In the genomic region with DNA sequence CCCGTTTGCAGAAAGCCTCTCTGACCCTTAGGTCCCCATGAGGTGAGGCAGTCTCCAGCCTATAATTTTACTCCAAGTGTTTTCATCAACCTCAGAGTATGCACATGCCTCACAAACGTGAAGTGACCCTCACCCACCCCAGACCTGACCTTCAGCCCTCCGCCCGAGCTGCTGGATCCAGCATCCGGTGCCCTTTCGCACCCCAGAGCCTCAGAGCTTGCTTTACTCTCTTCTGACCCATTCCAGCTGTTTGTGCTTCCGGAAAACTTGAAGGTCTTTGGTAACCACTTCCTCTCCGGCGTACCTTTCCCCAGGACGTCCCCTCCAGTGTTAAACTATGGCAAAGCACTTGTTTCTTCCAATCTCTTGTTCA, we compare ENCODE assay signal across 8 mouse cellular contexts. TPM values are rescaled to one million over a fixed set of nuclear protein-coding genes. Genes with fewer than 3 reads are reported as not detected.
DNase-seq lines count a peak whose midpoint lies in the region; ATAC-seq and TF ChIP-seq lines count a peak whose summit lies in the region.

No protein-coding gene starts in this region.

- no peak for DNase-seq in heart, postnatal 4 days
- DNase-seq in MEL (ENCODE audit: low read depth, low spot score), result peak; percentile 61
- DNase-seq in liver, adult 2 months (ENCODE audit: extremely low read depth, low read depth, low spot score), result no peak
- no peak for DNase-seq in left cerebral cortex, adult 8-10 months (ENCODE audit: low spot score in 2 of 2)
- DNase-seq in cerebellum, postnatal 4 days (ENCODE audit: low spot score in 2 of 2), result no peak

- no peak; the same call in 1 of the 2 replicates for ATAC-seq in heart, embryonic 12.5 days (ENCODE audit: insufficient number of reproducible peaks, low FRiP score)
- peak; percentile 17; the same call in 1 of the 2 replicates for ATAC-seq in hindbrain, embryonic 12.5 days (ENCODE audit: low FRiP score)
- peak; percentile 5; the same call in 1 of the 2 replicates for ATAC-seq in neural tube, embryonic 15.5 days (ENCODE audit: low FRiP score)

- peak overlapping the region; percentile 98 for H3K4me2 ChIP-seq in heart, embryonic 12.5 days
- H3K4me2 ChIP-seq in hindbrain, embryonic 12.5 days (replicated peaks), result peak overlapping the region; percentile 94
- peak overlapping the region; percentile 96 for H3K4me2 ChIP-seq in neural tube, embryonic 15.5 days

- peaks cover 12% of the 10 kb centered on the region for H3K79me2 ChIP-seq in MEL (ENCODE audit: control insufficient read depth, insufficient read depth, low read length, poor library complexity)
- no peaks in the 10 kb centered on the region for H3K79me2 ChIP-seq in liver, adult 2 months (ENCODE audit: control insufficient read depth, insufficient read depth, low read length)

- no peak for TF ChIP-seq POLR2A in MEL (IDR thresholded peaks at IDR 0.05; ENCODE audit: control insufficient read depth in 1 of 2, insufficient read depth in 1 of 2, low read depth in 1 of 2, low read length in 2 of 2, poor library complexity in 1 of 2)
- TF ChIP-seq POLR2A in liver, adult 2 months (IDR thresholded peaks at IDR 0.05; ENCODE audit: extremely low read depth, insufficient read depth, low read length), result no peak

- H3K4me3 ChIP-seq in heart, embryonic 12.5 days, result peak overlapping the region; percentile 88
- peak overlapping the region; percentile 75 to 87 for H3K4me3 ChIP-seq in MEL (ENCODE audit: control insufficient read depth in 1 of 2, insufficient read depth in 1 of 2, low read depth in 2 of 2, low read length in 2 of 2)
- peak overlapping the region; percentile 76 for H3K4me3 ChIP-seq in hindbrain, embryonic 12.5 days
- H3K4me3 ChIP-seq in liver, adult 2 months (ENCODE audit: insufficient read depth, low read depth, low read length), result peak overlapping the region; percentile 70; the same call in 1 of the 2 replicates
- H3K4me3 ChIP-seq in neural tube, embryonic 15.5 days (replicated peaks), result peak overlapping the region; percentile 78

- H3K4me1 ChIP-seq in heart, embryonic 12.5 days (replicated peaks), result peaks cover 34% of the 10 kb centered on the region
- peaks cover 4 to 20% of the 10 kb centered on the region in 2 experiments; a peak in 3 of 4 replicates for H3K4me1 ChIP-seq in MEL (ENCODE audit: control insufficient read depth in 1 of 2, insufficient read depth in 2 of 2, low read length in 2 of 2)
- peaks cover 15% of the 10 kb centered on the region for H3K4me1 ChIP-seq in hindbrain, embryonic 12.5 days
- peaks cover 5% of the 10 kb centered on the region for H3K4me1 ChIP-seq in liver, adult 2 months (ENCODE audit: control insufficient read depth, insufficient read depth, low read length)
- peaks cover 14% of the 10 kb centered on the region for H3K4me1 ChIP-seq in neural tube, embryonic 15.5 days

- H3K27ac ChIP-seq in heart, embryonic 12.5 days (ENCODE audit: poor library complexity, severe bottlenecking), result peak overlapping the region; percentile 55; the same call in 1 of the 2 replicates
- peak overlapping the region; percentile 66 for H3K27ac ChIP-seq in MEL (ENCODE audit: control insufficient read depth, low read depth, low read length)
- H3K27ac ChIP-seq in hindbrain, embryonic 12.5 days, result no peak overlapping the region
- peak overlapping the region; percentile 48 for H3K27ac ChIP-seq in liver, adult 2 months (replicated peaks; ENCODE audit: insufficient read depth, low read depth, low read length)
- H3K27ac ChIP-seq in neural tube, embryonic 15.5 days (replicated peaks), result no peak overlapping the region

- H3K9ac ChIP-seq in heart, embryonic 12.5 days, result peak overlapping the region; percentile 77
- H3K9ac ChIP-seq in MEL (ENCODE audit: control insufficient read depth, low read depth, low read length, poor library complexity, severe bottlenecking), result peak overlapping the region; percentile 92
- peak overlapping the region; percentile 79; the same call in 1 of the 2 replicates for H3K9ac ChIP-seq in hindbrain, embryonic 12.5 days
- peak overlapping the region; percentile 64 for H3K9ac ChIP-seq in liver, adult 2 months (ENCODE audit: low read depth, low read length)
- peak overlapping the region; percentile 51 for H3K9ac ChIP-seq in neural tube, embryonic 15.5 days (replicated peaks)

- no peak for TF ChIP-seq CTCF in MEL (IDR thresholded peaks at IDR 0.05 in 2 of 3, conservative IDR thresholded peaks at IDR 0.05 in 1 of 3; ENCODE audit: control insufficient read depth in 1 of 3, insufficient read depth in 1 of 3, low read depth in 2 of 3, low read length in 3 of 3, poor library complexity in 1 of 3, severe bottlenecking in 1 of 3)
- TF ChIP-seq CTCF in liver, adult 2 months (IDR thresholded peaks at IDR 0.05; ENCODE audit: low read depth, low read length), result no peak

- 20% methylated on average over 10 of the region's 10 CpGs for WGBS in heart, embryonic 12.5 days
- 24% methylated on average over 10 of the region's 10 CpGs for WGBS in hindbrain, embryonic 12.5 days
- WGBS in liver, adult 2 months, result 14% methylated on average over 10 of the region's 10 CpGs
- 31% methylated on average over 10 of the region's 10 CpGs for WGBS in neural tube, embryonic 15.5 days

- no peaks in the 10 kb centered on the region for H3K9me3 ChIP-seq in heart, embryonic 12.5 days (replicated peaks)
- H3K9me3 ChIP-seq in MEL (replicated peaks; ENCODE audit: insufficient read depth, low read length), result no peaks in the 10 kb centered on the region
- no peaks in the 10 kb centered on the region for H3K9me3 ChIP-seq in hindbrain, embryonic 12.5 days (replicated peaks)
- no peaks in the 10 kb centered on the region for H3K9me3 ChIP-seq in neural tube, embryonic 15.5 days (replicated peaks)

- no peak for TF ChIP-seq EP300 in MEL (IDR thresholded peaks at IDR 0.05; ENCODE audit: low read depth in 1 of 2, low read length in 2 of 2)

- peaks cover 7% of the 10 kb centered on the region; the same call in 1 of the 2 replicates for H3K36me3 ChIP-seq in heart, embryonic 12.5 days
- H3K36me3 ChIP-seq in MEL (ENCODE audit: control insufficient read depth in 1 of 2, insufficient read depth in 2 of 2, low read length in 2 of 2), result peaks cover 0 to 23% of the 10 kb centered on the region in 2 experiments; a peak in 2 of 4 replicates
- peaks cover under 1% of the 10 kb centered on the region; the same call in 1 of the 2 replicates for H3K36me3 ChIP-seq in hindbrain, embryonic 12.5 days
- H3K36me3 ChIP-seq in liver, adult 2 months (ENCODE audit: control insufficient read depth, insufficient read depth, low read length), result no peaks in the 10 kb centered on the region
- H3K36me3 ChIP-seq in neural tube, embryonic 15.5 days, result no peaks in the 10 kb centered on the region

- TF ChIP-seq RAD21 in MEL (IDR thresholded peaks at IDR 0.05; ENCODE audit: low read depth, low read length), result no peak

- H3K27me3 ChIP-seq in heart, embryonic 12.5 days (replicated peaks), result no peaks in the 10 kb centered on the region
- H3K27me3 ChIP-seq in MEL (ENCODE audit: control insufficient read depth in 1 of 2, insufficient read depth in 2 of 2, low read length in 2 of 2), result no peaks in the 10 kb centered on the region; a peak in 1 of 4 replicates
- H3K27me3 ChIP-seq in hindbrain, embryonic 12.5 days, result no peaks in the 10 kb centered on the region
- no peaks in the 10 kb centered on the region for H3K27me3 ChIP-seq in liver, adult 2 months (ENCODE audit: control insufficient read depth, insufficient read depth, low read length)
- H3K27me3 ChIP-seq in neural tube, embryonic 15.5 days (replicated peaks), result no peaks in the 10 kb centered on the region; the same call in 1 of the 2 replicates

TF ChIP-seq in MEL, 35 proteins besides CTCF, POLR2A, EP300 and RAD21:
- TF ChIP-seq E2F4 (IDR thresholded peaks at IDR 0.05; ENCODE audit: borderline replicate concordance, low read depth, low read length) (no peak), USF2 (IDR thresholded peaks at IDR 0.05; ENCODE audit: borderline replicate concordance in 1 of 2, insufficient read depth in 1 of 2, low read depth in 1 of 2, low read length in 2 of 2) (no peak), HCFC1 (IDR thresholded peaks at IDR 0.05; ENCODE audit: low read depth, low read length) (0 out of 2 replicates have a peak, but pooled peaks have one; percentile 3), MXI1 (IDR thresholded peaks at IDR 0.05; ENCODE audit: low read depth, low read length) (no peak), GABPA (IDR thresholded peaks at IDR 0.05; ENCODE audit: low read depth, low read length) (no peak), ZC3H11A (IDR thresholded peaks at IDR 0.05; ENCODE audit: low read depth, low read length) (no peak), ZKSCAN1 (IDR thresholded peaks at IDR 0.05; ENCODE audit: low read depth, low read length) (no peak)

RNA-seq across cellular contexts. Expression of a gene that starts 0.9 kb away (rescaled TPM):
- 47.9 and 48.1 TPM in 2 replicates for polyA plus RNA-seq in heart, embryonic 12.5 days (2016; fragmentation: Nextera tagmentation; extraction: Ambion mirVana)
- total RNA-seq in heart, postnatal 4 days (2021), result 10 to 100 TPM; 15.9 to 16.7 TPM
- 48.5 and 53.1 TPM in 2 replicates for total RNA-seq in MEL (2012; rRNA removed)
- polyA plus RNA-seq in MEL (2012; ENCODE audit: insufficient read depth in 1 of 2, insufficient read length in 2 of 2, low read depth in 1 of 2, low replicate concordance in 2 of 2, missing spikeins in 1 of 2), result 100 to 1,000 TPM in 1 of 2 experiments, 10 to 100 TPM in 1; 78.0 to 321 TPM
- polyA plus RNA-seq in hindbrain, embryonic 12.5 days (2016; fragmentation: Nextera tagmentation; extraction: Ambion mirVana), result 36.1 and 36.7 TPM in 2 replicates
- total RNA-seq in liver, adult 2 months (2014; rRNA removed), result 0.34 and 0.37 TPM in 2 replicates
- polyA plus RNA-seq in liver, adult 2 months (2012; rRNA removed), result 0.37 and 0.41 TPM in 2 replicates
- polyA plus RNA-seq in neural tube, embryonic 15.5 days (2015; fragmentation: Nextera tagmentation; extraction: Ambion mirVana), result 19.9 and 25.5 TPM in 2 replicates
- 10 to 100 TPM; 13.4 to 17.7 (median 14.6) TPM for total RNA-seq in left cerebral cortex, adult 8-10 months (2022)

Comparison
In these comparisons a context has a peak if more than half of its experiments do, and no peak if none do; other contexts are left out.
1. H3K27ac ChIP-seq: peak in heart, embryonic 12.5 days (single experiment), MEL (single experiment) and liver, adult 2 months (single experiment); none in hindbrain, embryonic 12.5 days (single experiment) and neural tube, embryonic 15.5 days (single experiment).
2. RNA of a gene that starts 0.9 kb away (polyA plus RNA-seq): 78.0 to 321 TPM in MEL, 47.9 to 48.1 TPM in heart, embryonic 12.5 days, 36.1 to 36.7 TPM in hindbrain, embryonic 12.5 days and 19.9 to 25.5 TPM in neural tube, embryonic 15.5 days; 0.37 to 0.41 TPM in liver, adult 2 months; every median in the first group is over 10 times any median in the second.
3. Peak in every context shown above with its lines, with median percentiles within 50 percentile points of each other: H3K4me2 ChIP-seq, H3K4me3 ChIP-seq and H3K9ac ChIP-seq.